20 mouse cellular contexts compared by ENCODE assay signal in genomic region chr10:130234576-130234975, GRCm38 (mm10). TPM values are rescaled to one million over a fixed set of nuclear protein-coding genes. Genes with fewer than 3 reads are reported as not detected.
"Had no signal": no experiment of that assay in that cellular context is flagged by ENCODE, and none has a peak within 500 bp of the region (broad histone marks: within the 10 kb centered on the region; RNA-seq: fewer than 3 reads in every experiment).

No protein-coding gene starts in this region.

- H3K4me1 ChIP-seq: limb, embryonic 13.5 days had no signal

- H3K36me3 ChIP-seq: limb, embryonic 13.5 days had no signal

- H3K27me3 ChIP-seq: limb, embryonic 13.5 days had no signal

- H3K9ac ChIP-seq: limb, embryonic 13.5 days; liver, embryonic 14.5 days had no signal

- H3K9me3 ChIP-seq: limb, embryonic 13.5 days had no signal

- H3K4me2 ChIP-seq: limb, embryonic 13.5 days had no signal

- H3K27ac ChIP-seq: layer of hippocampus, adult 2 months; limb, embryonic 13.5 days; liver, embryonic 14.5 days; stomach, postnatal 0 days had no signal

- DNase-seq: kidney, adult 18-20 months; kidney, postnatal 10 days; kidney, postnatal 4 days; left cerebral cortex, postnatal 4 days; lung, adult 18-20 months; right cerebral cortex, adult 18-20 months; right cerebral cortex, postnatal 25 days; thymus, postnatal 4 days had no signal

- H3K4me3 ChIP-seq: layer of hippocampus, adult 2 months; limb, embryonic 13.5 days had no signal

RNA-seq across cellular contexts. Expression of gene Olfr827, which starts 20.4 kb away (rescaled TPM):
- total RNA-seq: layer of hippocampus, adult 2 months; layer of hippocampus, postnatal 10 days; left cerebral cortex, postnatal 10 days; left cerebral cortex, postnatal 4 days; liver, adult 2 months; megakaryocyte-erythroid progenitor cell, adult 5-6 weeks had no signal
- polyA plus RNA-seq: kidney, embryonic 14.5 days; limb, embryonic 13.5 days; liver, adult 2 months; liver, embryonic 14.5 days; lung, embryonic 16.5 days; neural tube, embryonic 14.5 days; small intestine, adult 2 months; stomach, postnatal 0 days had no signal

RNA-seq across cellular contexts. Expression of gene Neurod4, which starts 45.5 kb away (rescaled TPM):
- total RNA-seq: left cerebral cortex, postnatal 4 days; liver, adult 2 months; megakaryocyte-erythroid progenitor cell, adult 5-6 weeks had no signal
- polyA plus RNA-seq: kidney, embryonic 14.5 days; limb, embryonic 13.5 days; liver, adult 2 months; liver, embryonic 14.5 days; lung, embryonic 16.5 days; small intestine, adult 2 months; stomach, postnatal 0 days had no signal

RNA-seq across cellular contexts. Expression of gene Olfr826, which starts 50.6 kb away (rescaled TPM):
- total RNA-seq: layer of hippocampus, adult 2 months; layer of hippocampus, postnatal 10 days; left cerebral cortex, postnatal 10 days; left cerebral cortex, postnatal 4 days; liver, adult 2 months; megakaryocyte-erythroid progenitor cell, adult 5-6 weeks had no signal
- polyA plus RNA-seq: kidney, embryonic 14.5 days; limb, embryonic 13.5 days; liver, adult 2 months; liver, embryonic 14.5 days; lung, embryonic 16.5 days; neural tube, embryonic 14.5 days; small intestine, adult 2 months; stomach, postnatal 0 days had no signal
